Mouse (Mus musculus): Measurements from ENCODE around the gene Myrip.

- peak; percentile 75 for TF ChIP-seq CTCF (IDR thresholded peaks at IDR 0.05)
- TF ChIP-seq POLR2A (IDR thresholded peaks at IDR 0.05; ENCODE audit: insufficient read depth, low read depth, low read length), result no peak
- TF ChIP-seq EP300 (IDR thresholded peaks at IDR 0.05; ENCODE audit: insufficient read depth, low read depth, low read length), result no peak
Measured at GRCm38 (mm10) chr9:120295527-120295926, 5.8 kb upstream of the Myrip start.

Measured in heart, adult 2 months (tissue).